Mouse (Mus musculus): ENCODE data around the gene Abcd3.

DNA sequence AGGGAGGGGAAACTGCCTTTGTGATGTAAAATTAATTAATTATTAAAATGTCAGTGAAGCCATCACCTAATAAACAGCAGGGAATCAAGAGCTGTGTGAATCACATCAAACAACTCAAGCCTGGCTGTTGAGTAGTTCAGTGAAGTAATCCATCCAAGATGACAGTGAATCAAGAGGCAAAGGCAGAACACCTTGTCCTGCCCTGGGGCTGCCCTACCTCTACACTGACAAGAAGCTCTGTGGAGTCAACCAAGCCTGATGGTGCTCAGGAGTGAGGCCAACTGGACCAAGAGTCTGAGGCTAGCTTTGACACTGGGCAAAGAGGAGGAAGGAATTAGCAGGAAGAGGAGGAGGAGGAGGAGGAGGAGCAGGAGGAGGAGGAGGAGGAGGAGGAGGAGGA lies 32.2 kb upstream of the Abcd3 start:
- TF ChIP-seq CTCF (IDR thresholded peaks at IDR 0.05; ENCODE audit: low read depth), result no peak
- no peak for TF ChIP-seq EP300 (optimal IDR thresholded peaks at IDR 0.05)

All from stomach, postnatal 0 days (tissue).